Mouse (Mus musculus) kidney, postnatal 0 days (tissue): ENCODE measurements around the gene Tgfbr3. TPM values are rescaled to one million over a fixed set of nuclear protein-coding genes. Genes with fewer than 3 reads are reported as not detected.

ENCODE experiments used
- ATAC-seq: fragments of 200-750 bp; cut with Nextera tagmentation; replicated peaks from 2 replicates; pipeline ENCODE4 v1.8.0; 2017; ENCODE audit warnings: low read depth, moderate number of reproducible peaks, moderate TSS enrichment, moderate library complexity; ENCODE audit not compliant: low FRiP score
- DNase-seq: peaks from one replicate; pipeline ENCODE4 v3.0.0-alpha.2; 2016; ENCODE audit warnings: low spot score
- H3K27ac ChIP-seq: fragments of 300-500 bp; sonication (generic); 2 replicates; pipeline ENCODE4 v1.5.1; 2014; ENCODE audit warnings: mild to moderate bottlenecking
- H3K27me3 ChIP-seq: fragments of 300-500 bp; sonication (generic); 2 replicates; pipeline ENCODE4 v1.6.1; 2014; ENCODE audit warnings: low read length, mixed read lengths; ENCODE audit not compliant: insufficient read depth
- H3K36me3 ChIP-seq: fragments of 300-500 bp; sonication (generic); 2 replicates; pipeline ENCODE4 v1.6.1; 2014; ENCODE audit warnings: low read length, mixed read lengths; ENCODE audit not compliant: insufficient read depth
- H3K4me1 ChIP-seq: fragments of 300-500 bp; sonication (generic); replicated peaks from 2 replicates; pipeline ENCODE4 v1.6.1; 2014; ENCODE audit warnings: antibody characterized with exemption, low read length, mixed read lengths; ENCODE audit not compliant: insufficient read depth
- H3K4me2 ChIP-seq: fragments of 300-500 bp; sonication (generic); 2 replicates; pipeline ENCODE4 v1.6.1; 2014; ENCODE audit warnings: mild to moderate bottlenecking, low read length, moderate library complexity, mixed read lengths
- H3K4me3 ChIP-seq: fragments of 300-500 bp; sonication (generic); replicated peaks from 2 replicates; pipeline ENCODE4 v1.5.1; 2014; ENCODE audit warnings: low read depth, low read length
- H3K9ac ChIP-seq: fragments of 300-500 bp; sonication (generic); 2 replicates; pipeline ENCODE4 v1.6.1; 2014; ENCODE audit warnings: low read depth, low read length
- H3K9me3 ChIP-seq: fragments of 300-500 bp; sonication (generic); replicated peaks from 2 replicates; pipeline ENCODE4 v1.6.1; 2016; ENCODE audit warnings: low read length, inconsistent platforms, mixed read lengths
- CTCF ChIP-seq: IDR thresholded peaks from 2 replicates; pipeline ENCODE4 v1.5.1; 2016; ENCODE audit warnings: antibody characterized with exemption, low read depth, mild to moderate bottlenecking, moderate library complexity
- WGBS: fragments of 180-500 bp; shearing (Covaris S2); extraction: QIAGEN DNeasy Blood & Tissue Kit; methylation state at CpG from one replicate; pipeline ENCODE4 v1.1.7; 2014; 5-methylcytosine and 5-hydroxymethylcytosine counted together
- polyA plus RNA-seq: library from polyadenylated mRNA; unstranded; fragments of >200 nt; fragmentation: Nextera tagmentation; extraction: Ambion mirVana; gene quantifications from 2 replicates; pipeline ENCODE4 v1.2.1, GENCODE M21; 2015

The Tgfbr3 gene
- polyA plus RNA-seq, 1 experiment from 2014 or later, result 10.8 TPM

GRCm38 (mm10) chr5:107099634-107100033 lies 189.8 kb downstream of the Tgfbr3 start:
- WGBS, result 80% methylated on average over 3 of the region's 3 CpGs
- no peaks in the 10 kb centered on the region for H3K27me3 ChIP-seq
- H3K9ac ChIP-seq, result no peak overlapping the region
- H3K4me1 ChIP-seq, result no peaks in the 10 kb centered on the region
- H3K9me3 ChIP-seq, result no peaks in the 10 kb centered on the region
- DNase-seq (no peak), ATAC-seq (no peak)
- H3K36me3 ChIP-seq, result no peaks in the 10 kb centered on the region
- no peak overlapping the region for H3K4me2 ChIP-seq
- H3K27ac ChIP-seq, result no peak overlapping the region
- no peak overlapping the region for H3K4me3 ChIP-seq
- no peak for TF ChIP-seq CTCF

GRCm38 (mm10) chr5:107099076-107099475 lies 190.4 kb downstream of the Tgfbr3 start:
- Histone ChIP-seq H3K9me3 (no peaks in the 10 kb centered on the region), H3K36me3 (no peaks in the 10 kb centered on the region), H3K4me1 (no peaks in the 10 kb centered on the region), H3K27ac (no peak overlapping the region), H3K4me3 (no peak overlapping the region), H3K4me2 (no peak overlapping the region), H3K27me3 (no peaks in the 10 kb centered on the region), H3K9ac (no peak overlapping the region)
- ATAC-seq (no peak), DNase-seq (no peak)
- 37% methylated on average over 6 of the region's 6 CpGs for WGBS
- no peak for TF ChIP-seq CTCF

- no peak overlapping the region for H3K4me2 ChIP-seq
- H3K4me1 ChIP-seq, result no peaks in the 10 kb centered on the region
- DNase-seq (no peak), ATAC-seq (no peak)
- TF ChIP-seq CTCF, result no peak
- 88% methylated on average over 5 of the region's 5 CpGs for WGBS
- H3K9me3 ChIP-seq, result no peaks in the 10 kb centered on the region
- no peaks in the 10 kb centered on the region for H3K36me3 ChIP-seq
- H3K27me3 ChIP-seq, result no peaks in the 10 kb centered on the region
- H3K9ac ChIP-seq, result no peak overlapping the region
- H3K4me3 ChIP-seq, result no peak overlapping the region
- H3K27ac ChIP-seq, result no peak overlapping the region
Observed at GRCm38 (mm10) chr5:107098007-107098406, 191.4 kb downstream of the Tgfbr3 start.

- H3K36me3 ChIP-seq, result no peaks in the 10 kb centered on the region
- no peaks in the 10 kb centered on the region for H3K9me3 ChIP-seq
- no peak overlapping the region for H3K4me3 ChIP-seq
- DNase-seq (no peak), ATAC-seq (no peak)
- no peak overlapping the region for H3K27ac ChIP-seq
- no peak overlapping the region for H3K9ac ChIP-seq
- H3K4me1 ChIP-seq, result no peaks in the 10 kb centered on the region
- TF ChIP-seq CTCF, result no peak
- no peaks in the 10 kb centered on the region for H3K27me3 ChIP-seq
- WGBS, result 84% methylated on average over 7 of the region's 7 CpGs
- no peak overlapping the region for H3K4me2 ChIP-seq
Observed at GRCm38 (mm10) chr5:107097314-107097713, 192.1 kb downstream of the Tgfbr3 start.

GRCm38 (mm10) chr5:107094233-107094632 lies 195.2 kb downstream of the Tgfbr3 start:
- Histone ChIP-seq H3K27me3 (no peaks in the 10 kb centered on the region), H3K36me3 (no peaks in the 10 kb centered on the region), H3K4me2 (no peak overlapping the region), H3K4me3 (no peak overlapping the region), H3K27ac (no peak overlapping the region), H3K9me3 (no peaks in the 10 kb centered on the region), H3K9ac (no peak overlapping the region), H3K4me1 (no peaks in the 10 kb centered on the region)
- no peak for TF ChIP-seq CTCF
- 53% methylated on average over 5 of the region's 5 CpGs for WGBS
- ATAC-seq, result no peak
- no peak for DNase-seq

GRCm38 (mm10) chr5:107093253-107093652 lies 196.2 kb downstream of the Tgfbr3 start:
- Histone ChIP-seq H3K9me3 (no peaks in the 10 kb centered on the region), H3K27ac (no peak overlapping the region), H3K4me1 (no peaks in the 10 kb centered on the region), H3K36me3 (no peaks in the 10 kb centered on the region), H3K9ac (no peak overlapping the region), H3K27me3 (no peaks in the 10 kb centered on the region), H3K4me3 (no peak overlapping the region), H3K4me2 (no peak overlapping the region)
- TF ChIP-seq CTCF, result no peak
- ATAC-seq (no peak), DNase-seq (no peak)
- 83% methylated on average over 3 of the region's 3 CpGs for WGBS

- H3K36me3 ChIP-seq, result no peaks in the 10 kb centered on the region
- TF ChIP-seq CTCF, result no peak
- DNase-seq, result no peak
- H3K4me3 ChIP-seq, result no peak overlapping the region
- H3K9ac ChIP-seq, result no peak overlapping the region
- no peak overlapping the region for H3K27ac ChIP-seq
- H3K27me3 ChIP-seq, result no peaks in the 10 kb centered on the region
- peaks cover 11% of the 10 kb centered on the region; the same call in 1 of the 2 replicates for H3K4me1 ChIP-seq
- WGBS, result 51% methylated on average over 8 of the region's 8 CpGs
- H3K4me2 ChIP-seq, result no peak overlapping the region
- H3K9me3 ChIP-seq, result no peaks in the 10 kb centered on the region
- ATAC-seq, result no peak
Observed at GRCm38 (mm10) chr5:107092137-107092536, 197.3 kb downstream of the Tgfbr3 start.
